Mouse (Mus musculus) kidney, embryonic 15.5 days (tissue): ENCODE results near the gene Cox8a. TPM values are rescaled to one million over a fixed set of nuclear protein-coding genes. Genes with fewer than 3 reads are reported as not detected.

Experiments used
- ATAC-seq: fragments of 200-750 bp; cut with Nextera tagmentation; replicated peaks from 2 replicates; pipeline ENCODE4 v1.8.0; 2017; ENCODE audit warnings: moderate TSS enrichment; ENCODE audit not compliant: low FRiP score
- H3K27ac ChIP-seq: fragments of 300-500 bp; sonication (generic); 2 replicates; pipeline ENCODE4 v1.5.1; 2015; ENCODE audit warnings: mild to moderate bottlenecking, inconsistent platforms
- H3K27me3 ChIP-seq: fragments of 300-500 bp; sonication (generic); 2 replicates; pipeline ENCODE4 v1.6.1; 2015; ENCODE audit warnings: inconsistent platforms
- H3K36me3 ChIP-seq: fragments of 300-500 bp; sonication (generic); 2 replicates; pipeline ENCODE4 v1.6.1; 2015; ENCODE audit warnings: inconsistent platforms
- H3K4me1 ChIP-seq: fragments of 300-500 bp; sonication (generic); 2 replicates; pipeline ENCODE4 v1.6.1; 2015; ENCODE audit warnings: inconsistent platforms
- H3K4me2 ChIP-seq: fragments of 300-500 bp; sonication (generic); 2 replicates; pipeline ENCODE4 v1.6.1; 2015; ENCODE audit warnings: moderate library complexity, mild to moderate bottlenecking, inconsistent platforms
- H3K4me3 ChIP-seq: fragments of 300-500 bp; sonication (generic); replicated peaks from 2 replicates; pipeline ENCODE4 v1.5.1; 2015; ENCODE audit warnings: mild to moderate bottlenecking, inconsistent platforms
- H3K9ac ChIP-seq: fragments of 300-500 bp; sonication (generic); 2 replicates; pipeline ENCODE4 v1.6.1; 2015; ENCODE audit warnings: mild to moderate bottlenecking, inconsistent platforms
- H3K9me3 ChIP-seq: fragments of 300-500 bp; sonication (generic); replicated peaks from 2 replicates; pipeline ENCODE4 v1.6.1; 2016; ENCODE audit warnings: inconsistent platforms
- WGBS: fragments of 180-500 bp; shearing (Covaris S2); methylation state at CpG from one replicate; pipeline ENCODE4 v1.1.7; 2015; ENCODE audit warnings: mixed read lengths; 5-methylcytosine and 5-hydroxymethylcytosine counted together
- polyA plus RNA-seq: library from polyadenylated mRNA; unstranded; fragments of >200 nt; fragmentation: Nextera tagmentation; extraction: Ambion mirVana; gene quantifications from 2 replicates; pipeline ENCODE4 v1.2.1, GENCODE M21; 2015

Cox8a gene
- polyA plus RNA-seq, 1 experiment from 2014 or later: 1,089 TPM

GRCm38 (mm10) chr19:7165509-7166199, 51.8 kb downstream of the Cox8a start:
- Histone ChIP-seq H3K27me3 (peaks cover 88% of the 10 kb centered on the region), H3K36me3 (no peaks in the 10 kb centered on the region), H3K4me2 (peak overlapping the region; percentile 100), H3K27ac (no peak overlapping the region), H3K9ac (peak overlapping the region; percentile 66), H3K4me3 (peak overlapping the region; percentile 76), H3K4me1 (peaks cover 45% of the 10 kb centered on the region), H3K9me3 (no peaks in the 10 kb centered on the region)
- 0 out of 2 replicates have a peak, but pooled peaks have one; percentile 23 for ATAC-seq
- WGBS: under 1% methylated on average over 81 of the region's 105 CpGs

Other genes with a start within 250 kb of the Cox8a start
- gene Ppp1r14b, start 242.6 kb downstream of the Cox8a start, polyA plus RNA-seq: 139 and 160 TPM in 2 replicates
- gene Plcb3, start 241.1 kb downstream of the Cox8a start, polyA plus RNA-seq: 42.5 and 44.8 TPM in 2 replicates
- gene Fkbp2, start 237.1 kb downstream of the Cox8a start, polyA plus RNA-seq: 129 and 137 TPM in 2 replicates
- 39.5 and 41.0 TPM in 2 replicates for gene Vegfb, start 230.0 kb downstream of the Cox8a start, polyA plus RNA-seq
- 22.5 and 24.1 TPM in 2 replicates for gene Dnajc4, start 225.0 kb downstream of the Cox8a start, polyA plus RNA-seq
- 25.4 and 27.4 TPM in 2 replicates for gene Nudt22, start 221.5 kb downstream of the Cox8a start, polyA plus RNA-seq
- gene Trpt1, start 221.5 kb downstream of the Cox8a start, polyA plus RNA-seq: 11.2 and 12.1 TPM in 2 replicates
- gene Fermt3, start 198.1 kb downstream of the Cox8a start, polyA plus RNA-seq: 6.9 and 8.3 TPM in 2 replicates
- 290 and 298 TPM in 2 replicates for gene Stip1, start 177.6 kb downstream of the Cox8a start, polyA plus RNA-seq
- gene Macrod1, start 160.8 kb downstream of the Cox8a start, polyA plus RNA-seq: 13.9 and 14.8 TPM in 2 replicates
- 4.4 and 5.0 TPM in 2 replicates for gene Flrt1, start 111.9 kb downstream of the Cox8a start, polyA plus RNA-seq
- gene Otub1, start 11.3 kb downstream of the Cox8a start, polyA plus RNA-seq: 206 and 224 TPM in 2 replicates
- 74.6 and 75.3 TPM in 2 replicates for gene Naa40, start 23.6 kb upstream of the Cox8a start, polyA plus RNA-seq
- gene Rcor2, start 49.7 kb upstream of the Cox8a start, polyA plus RNA-seq: 15.9 and 16.0 TPM in 2 replicates
- 39.8 and 45.1 TPM in 2 replicates for gene Mark2, start 124.2 kb upstream of the Cox8a start, polyA plus RNA-seq
- 31.5 and 33.9 TPM in 2 replicates for gene Spindoc, start 165.4 kb upstream of the Cox8a start, polyA plus RNA-seq
- 6.0 and 7.4 TPM in 2 replicates for gene 2700081O15Rik, start 200.0 kb upstream of the Cox8a start, polyA plus RNA-seq